Mouse (Mus musculus) intestine, embryonic 14.5 days (tissue): ENCODE measurements at regions not wholly inside any gene's neighbourhood (a gene's known extent, or its start where the extent isn't known, plus 50 kb on each side); places are given as distances from the start of the nearest gene placed in this dataset.

Source experiments
- ATAC-seq: fragments of 200-750 bp; cut with Nextera tagmentation; replicated peaks from 2 replicates; pipeline ENCODE4 v1.8.0; 2017; ENCODE audit warnings: low read depth, moderate number of reproducible peaks, moderate TSS enrichment, moderate library complexity; ENCODE audit not compliant: low FRiP score, low TSS enrichment
- DNase-seq: peaks from one replicate; pipeline ENCODE4 v3.0.0-alpha.2; 2018; ENCODE audit warnings: low spot score
- H3K27ac ChIP-seq: fragments of 300-500 bp; sonication (generic); 2 replicates; pipeline ENCODE4 v1.5.1; 2014; ENCODE audit warnings: low read depth, mild to moderate bottlenecking, control low read depth
- H3K27me3 ChIP-seq: fragments of 300-500 bp; sonication (generic); replicated peaks from 2 replicates; pipeline ENCODE4 v1.6.1; 2014; ENCODE audit warnings: low read length, control low read depth; ENCODE audit not compliant: control insufficient read depth, insufficient read depth
- H3K36me3 ChIP-seq: fragments of 300-500 bp; sonication (generic); 2 replicates; pipeline ENCODE4 v1.6.1; 2014; ENCODE audit warnings: low read length, control low read depth; ENCODE audit not compliant: control insufficient read depth, insufficient read depth
- H3K4me1 ChIP-seq: fragments of 300-500 bp; sonication (generic); replicated peaks from 2 replicates; pipeline ENCODE4 v1.6.1; 2014; ENCODE audit warnings: low read length, control low read depth, mixed read lengths; ENCODE audit not compliant: control insufficient read depth, insufficient read depth
- H3K4me2 ChIP-seq: fragments of 300-500 bp; sonication (generic); 2 replicates; pipeline ENCODE4 v1.6.1; 2014; ENCODE audit warnings: low read length
- H3K4me3 ChIP-seq: fragments of 300-500 bp; sonication (generic); 2 replicates; pipeline ENCODE4 v1.5.1; 2014; ENCODE audit warnings: low read depth, low read length, control low read depth, mixed read lengths
- H3K9ac ChIP-seq: fragments of 300-500 bp; sonication (generic); 2 replicates; pipeline ENCODE4 v1.6.1; 2014; ENCODE audit warnings: mild to moderate bottlenecking, low read length
- H3K9me3 ChIP-seq: fragments of 300-500 bp; sonication (generic); 2 replicates; pipeline ENCODE4 v1.6.1; 2016; ENCODE audit warnings: low read length, control low read depth; ENCODE audit not compliant: control insufficient read depth
- WGBS: fragments of 180-500 bp; shearing (Covaris S2); extraction: QIAGEN DNeasy Blood & Tissue Kit; methylation state at CpG from one replicate; pipeline ENCODE4 v1.1.7; 2014; 5-methylcytosine and 5-hydroxymethylcytosine counted together

GRCm38 (mm10) chr12:99113781-99114180 is 193.4 kb downstream of the Ttc8 start:
- Histone ChIP-seq H3K27ac (no peak overlapping the region), H3K4me1 (no peaks in the 10 kb centered on the region), H3K9me3 (no peaks in the 10 kb centered on the region), H3K36me3 (no peaks in the 10 kb centered on the region), H3K9ac (no peak overlapping the region), H3K4me2 (no peak overlapping the region), H3K27me3 (no peaks in the 10 kb centered on the region), H3K4me3 (no peak overlapping the region)
- no peak for ATAC-seq
- no peak for DNase-seq
- WGBS = 73% methylated on average over 2 of the region's 2 CpGs

GRCm38 (mm10) chr12:99116491-99116890 is 196.1 kb downstream of the Ttc8 start:
- Histone ChIP-seq H3K4me2 (no peak overlapping the region), H3K27ac (no peak overlapping the region), H3K9me3 (no peaks in the 10 kb centered on the region), H3K9ac (no peak overlapping the region), H3K27me3 (no peaks in the 10 kb centered on the region), H3K4me1 (no peaks in the 10 kb centered on the region), H3K36me3 (no peaks in the 10 kb centered on the region), H3K4me3 (no peak overlapping the region)
- no peak for ATAC-seq
- DNase-seq = no peak
- 27% methylated on average over 7 of the region's 7 CpGs for whole genome bisulfite sequencing

GRCm38 (mm10) chr12:99118381-99119115 is 198.2 kb downstream of the Ttc8 start:
- Histone ChIP-seq H3K36me3 (no peaks in the 10 kb centered on the region), H3K4me1 (no peaks in the 10 kb centered on the region), H3K4me2 (no peak overlapping the region), H3K9me3 (no peaks in the 10 kb centered on the region), H3K9ac (no peak overlapping the region), H3K4me3 (no peak overlapping the region), H3K27ac (no peak overlapping the region), H3K27me3 (no peaks in the 10 kb centered on the region)
- DNase-seq = no peak
- WGBS = 91% methylated on average over 12 of the region's 12 CpGs
- ATAC-seq = no peak

GRCm38 (mm10) chr12:99119966-99120365 is 199.6 kb downstream of the Ttc8 start:
- H3K27me3 ChIP-seq = no peaks in the 10 kb centered on the region
- no peak for ATAC-seq

GRCm38 (mm10) chr12:99123611-99124495 is 203.5 kb downstream of the Ttc8 start:
- Histone ChIP-seq H3K27ac (no peak overlapping the region), H3K4me2 (no peak overlapping the region), H3K4me1 (no peaks in the 10 kb centered on the region), H3K9ac (no peak overlapping the region), H3K36me3 (no peaks in the 10 kb centered on the region), H3K27me3 (no peaks in the 10 kb centered on the region), H3K4me3 (no peak overlapping the region), H3K9me3 (no peaks in the 10 kb centered on the region)
- 71% methylated on average over 15 of the region's 15 CpGs for WGBS
- no peak for ATAC-seq
- DNase-seq = no peak

More at GRCm38 (mm10) chr12:99119966-99120365, 199.6 kb downstream of the Ttc8 start:
- no peak overlapping the region for H3K9ac ChIP-seq
- DNase-seq = no peak
- no peak overlapping the region for H3K4me3 ChIP-seq
- H3K27ac ChIP-seq = no peak overlapping the region
- no peaks in the 10 kb centered on the region for H3K36me3 ChIP-seq
- no peak overlapping the region for H3K4me2 ChIP-seq
- no peaks in the 10 kb centered on the region for H3K9me3 ChIP-seq
- H3K4me1 ChIP-seq = no peaks in the 10 kb centered on the region
- 91% methylated on average over 9 of the region's 9 CpGs for WGBS

- no peaks in the 10 kb centered on the region for H3K36me3 ChIP-seq
- H3K9me3 ChIP-seq = no peaks in the 10 kb centered on the region
- no peaks in the 10 kb centered on the region for H3K4me1 ChIP-seq
- 98% methylated on average over 2 of the region's 2 CpGs for WGBS
- no peak overlapping the region for H3K9ac ChIP-seq
- no peaks in the 10 kb centered on the region for H3K27me3 ChIP-seq
- DNase-seq (no peak), ATAC-seq (no peak)
- no peak overlapping the region for H3K4me3 ChIP-seq
- H3K27ac ChIP-seq = no peak overlapping the region
- no peak overlapping the region for H3K4me2 ChIP-seq
Observed at GRCm38 (mm10) chr12:99126129-99126528, 205.8 kb downstream of the Ttc8 start.
